Mouse (Mus musculus) liver, embryonic 14.5 days (tissue): ENCODE measurements around the gene Ccdc149.

Experiments
- CTCF ChIP-seq: IDR thresholded peaks from 2 replicates; pipeline ENCODE4 v1.5.1; 2016; ENCODE audit warnings: antibody characterized with exemption, low read depth, control low read depth
- EP300 ChIP-seq: IDR thresholded peaks from 2 replicates; pipeline ENCODE4 v1.6.1; 2016; ENCODE audit warnings: antibody characterized with exemption, low read depth

- TF ChIP-seq CTCF (no peak), EP300 (no peak)
These were observed 79.8 kb downstream of the Ccdc149 start for GRCm38 (mm10) chr5:52391471-52391870.
